Mouse (Mus musculus) liver, embryonic 14.5 days (tissue): Measurements from ENCODE around the gene Fam160b1. TPM values are rescaled to one million over a fixed set of nuclear protein-coding genes. Genes with fewer than 3 reads are reported as not detected.
A peak's percentile ranks its signal among the peaks of the same experiment; 100 is the strongest.

Source experiments
- ATAC-seq: fragments of 200-750 bp; cut with Nextera tagmentation; 2 replicates; pipeline ENCODE4 v1.8.0; 2017; ENCODE audit warnings: moderate number of reproducible peaks, mild to moderate bottlenecking, moderate library complexity; ENCODE audit not compliant: insufficient read depth
- DNase-seq, 3 experiments: peaks; one replicate each; pipeline ENCODE4 v3.0.0-alpha.2; 2012 to 2013; ENCODE audit warnings: low read depth in 3 of 3, low spot score in 3 of 3
- H3K27ac ChIP-seq: fragments of 300-500 bp; sonication (generic); 2 replicates; pipeline ENCODE4 v1.5.1; 2014; ENCODE audit warnings: moderate library complexity, mild to moderate bottlenecking, control low read depth, inconsistent platforms
- H3K27me3 ChIP-seq: fragments of 300-500 bp; sonication (generic); 2 replicates; pipeline ENCODE4 v1.6.1; 2014; ENCODE audit warnings: mild to moderate bottlenecking, low read length, moderate library complexity; ENCODE audit not compliant: control insufficient read depth, insufficient read depth
- H3K36me3 ChIP-seq: fragments of 300-500 bp; sonication (generic); replicated peaks from 2 replicates; pipeline ENCODE4 v1.6.1; 2014; ENCODE audit warnings: low read depth; ENCODE audit not compliant: control insufficient read depth, insufficient read depth
- H3K4me1 ChIP-seq, 2 experiments: fragments of 200-500 bp in 1 of 2; fragments of 300-500 bp in 1 of 2; sonication (generic) in 1 of 2; replicated peaks; 2 replicates each; pipeline ENCODE4 v1.6.1; 2012 to 2014; ENCODE audit warnings: antibody characterized with exemption in 1 of 2, inconsistent platforms in 1 of 2, low read length in 1 of 2; ENCODE audit not compliant: control insufficient read depth in 2 of 2, insufficient read depth in 2 of 2
- H3K4me2 ChIP-seq: fragments of 300-500 bp; sonication (generic); 2 replicates; pipeline ENCODE4 v1.6.1; 2014; ENCODE audit warnings: low read depth, mild to moderate bottlenecking, control low read depth, moderate library complexity
- H3K4me3 ChIP-seq, 2 experiments: fragments of 200-500 bp in 1 of 2; fragments of 300-500 bp in 1 of 2; sonication (generic) in 1 of 2; 2 replicates each; pipeline ENCODE4 v1.5.1; 2012 to 2014; ENCODE audit warnings: low read depth in 2 of 2, low read length in 2 of 2, mild to moderate bottlenecking in 2 of 2, control low read depth in 1 of 2, inconsistent platforms in 1 of 2, moderate library complexity in 1 of 2; ENCODE audit not compliant: insufficient read depth in 1 of 2
- H3K9ac ChIP-seq: fragments of 300-500 bp; sonication (generic); replicated peaks from 2 replicates; pipeline ENCODE4 v1.6.1; 2014; ENCODE audit warnings: mild to moderate bottlenecking, control low read depth, moderate library complexity
- H3K9me3 ChIP-seq: fragments of 300-500 bp; sonication (generic); 2 replicates; pipeline ENCODE4 v1.6.1; 2016; ENCODE audit warnings: low read length, mixed read lengths; ENCODE audit not compliant: control insufficient read depth
- CTCF ChIP-seq: IDR thresholded peaks from 2 replicates; pipeline ENCODE4 v1.5.1; 2016; ENCODE audit warnings: antibody characterized with exemption, low read depth, control low read depth
- EP300 ChIP-seq: IDR thresholded peaks from 2 replicates; pipeline ENCODE4 v1.6.1; 2016; ENCODE audit warnings: antibody characterized with exemption, low read depth
- WGBS: fragments of 180-500 bp; shearing (Covaris S2); extraction: QIAGEN DNeasy Blood & Tissue Kit; methylation state at CpG from one replicate; pipeline ENCODE4 v1.1.7; 2014; ENCODE audit not compliant: insufficient replicate concordance; 5-methylcytosine and 5-hydroxymethylcytosine counted together
- polyA plus RNA-seq, 2 experiments: library from polyadenylated mRNA; depleted of rRNA in 1 of 2; stranded (reverse) in 1 of 2; unstranded in 1 of 2; fragments of >200 nt; fragmentation: Nextera tagmentation in 1 of 2; extraction: Ambion mirVana in 1 of 2; gene quantifications; 2 replicates each; pipeline versions ENCODE4 v1.2.1 to v1.2.3; 2012 to 2014

Fam160b1 gene
- polyA plus RNA-seq, 2 experiments = 5.1 to 5.4 TPM

GRCm38 (mm10) chr19:57404502-57404848 is 44.0 kb downstream of the Fam160b1 start:
- Histone ChIP-seq H3K9ac (no peak overlapping the region), H3K9me3 (no peaks in the 10 kb centered on the region), H3K27ac (no peak overlapping the region), H3K4me1 (peaks cover 0 to 11% of the 10 kb centered on the region in 2 experiments; a peak in 2 of 4 replicates), H3K4me2 (peak overlapping the region; percentile 43), H3K36me3 (no peaks in the 10 kb centered on the region), H3K4me3 (peak overlapping the region in 1 of 2 experiments; percentile 39; a peak in 1 of 4 replicates), H3K27me3 (no peaks in the 10 kb centered on the region)
- DNase-seq = no peak
- WGBS = 14% methylated on average over 9 of the region's 9 CpGs
- ATAC-seq = no peak
- no peak for TF ChIP-seq CTCF
- no peak for TF ChIP-seq EP300

- TF ChIP-seq EP300 (no peak), CTCF (no peak)
- no peak overlapping the region for H3K4me2 ChIP-seq
Measured at GRCm38 (mm10) chr19:57407947-57408346, 47.5 kb downstream of the Fam160b1 start.

GRCm38 (mm10) chr19:57411375-57412196 is 51.1 kb downstream of the Fam160b1 start:
- no peaks in the 10 kb centered on the region for H3K27me3 ChIP-seq
- no peaks in the 10 kb centered on the region for H3K36me3 ChIP-seq
- H3K4me3 ChIP-seq = 0 out of 4 replicates have a peak overlapping the region, but pooled peaks of 1 of the 2 experiments have one; percentile 3
- TF ChIP-seq CTCF (no peak), EP300 (no peak)
- H3K4me2 ChIP-seq = peak overlapping the region; percentile 47
- 22% methylated on average over 29 of the region's 29 CpGs for WGBS
- H3K27ac ChIP-seq = no peak overlapping the region
- ATAC-seq (no peak), DNase-seq (no peak)
- peaks cover 0 to 11% of the 10 kb centered on the region in 2 experiments; a peak in 2 of 4 replicates for H3K4me1 ChIP-seq
- no peaks in the 10 kb centered on the region for H3K9me3 ChIP-seq
- no peak overlapping the region for H3K9ac ChIP-seq

More at GRCm38 (mm10) chr19:57407947-57408346, 47.5 kb downstream of the Fam160b1 start:
- no peaks in the 10 kb centered on the region for H3K36me3 ChIP-seq
- no peaks in the 10 kb centered on the region for H3K9me3 ChIP-seq
- peaks cover 0 to 16% of the 10 kb centered on the region in 2 experiments; a peak in 2 of 4 replicates for H3K4me1 ChIP-seq
- DNase-seq (no peak), ATAC-seq (no peak)
- no peaks in the 10 kb centered on the region for H3K27me3 ChIP-seq
- H3K27ac ChIP-seq = no peak overlapping the region
- no peak overlapping the region for H3K4me3 ChIP-seq
- 87% methylated on average over 1 of the region's 1 CpGs for WGBS
- H3K9ac ChIP-seq = no peak overlapping the region

DNA sequence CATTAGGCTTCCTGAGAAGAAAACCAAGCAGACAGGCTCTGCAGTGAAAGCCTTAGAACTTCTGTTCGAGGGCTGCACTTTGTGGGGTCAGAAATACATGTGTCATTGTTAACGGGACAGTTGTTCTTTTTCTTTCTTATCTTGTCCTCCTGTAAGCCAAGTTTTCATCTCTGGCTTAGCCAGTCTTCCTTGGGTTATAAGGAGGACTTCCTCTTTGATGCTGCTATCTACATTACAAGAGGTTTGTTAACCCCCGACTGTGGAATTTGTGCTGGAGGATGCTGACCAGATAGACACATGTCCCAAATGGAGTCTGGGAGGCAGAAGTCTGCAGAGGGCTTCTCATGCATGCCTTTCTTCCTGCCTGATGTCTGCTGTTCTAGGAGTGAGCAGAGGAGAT is 52.7 kb downstream of the Fam160b1 start:
- Histone ChIP-seq H3K4me3 (no peak overlapping the region), H3K9me3 (no peaks in the 10 kb centered on the region), H3K27me3 (no peaks in the 10 kb centered on the region), H3K9ac (no peak overlapping the region), H3K4me1 (peaks cover 0 to 11% of the 10 kb centered on the region in 2 experiments; a peak in 2 of 4 replicates), H3K27ac (no peak overlapping the region), H3K4me2 (no peak overlapping the region), H3K36me3 (no peaks in the 10 kb centered on the region)
- TF ChIP-seq EP300 (no peak), CTCF (no peak)
- no peak for DNase-seq
- ATAC-seq = no peak
- WGBS = 6% methylated on average over 3 of the region's 3 CpGs

DNA sequence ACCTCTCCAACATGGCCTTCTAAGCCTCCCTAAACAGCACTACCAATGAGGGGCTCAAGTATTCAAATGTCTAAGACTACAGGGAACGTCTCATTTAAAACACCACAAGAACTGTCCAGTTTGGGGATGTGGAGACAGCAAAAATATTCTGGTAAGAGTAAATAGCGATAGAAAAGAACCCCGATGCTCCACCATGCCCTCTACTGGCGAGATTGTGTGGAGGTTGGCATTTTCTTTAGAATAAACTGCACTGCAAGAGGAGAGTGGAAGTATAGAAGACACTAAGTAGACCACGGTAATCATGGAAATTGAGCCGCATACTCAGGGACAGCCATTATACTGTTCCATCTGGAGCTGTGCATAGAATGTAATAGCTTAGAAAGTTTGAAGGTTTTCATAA is 53.4 kb downstream of the Fam160b1 start:
- no peak overlapping the region for H3K9ac ChIP-seq
- no peaks in the 10 kb centered on the region for H3K9me3 ChIP-seq
- no peaks in the 10 kb centered on the region for H3K36me3 ChIP-seq
- DNase-seq = no peak
- H3K4me3 ChIP-seq = no peak overlapping the region
- ATAC-seq = no peak
- TF ChIP-seq EP300 (no peak), CTCF (peak; percentile 44)
- no peaks in the 10 kb centered on the region for H3K27me3 ChIP-seq
- 59% methylated on average over 6 of the region's 6 CpGs for WGBS
- H3K4me2 ChIP-seq = no peak overlapping the region
- peaks cover 0 to 16% of the 10 kb centered on the region in 2 experiments; a peak in 2 of 4 replicates for H3K4me1 ChIP-seq
- H3K27ac ChIP-seq = no peak overlapping the region
